Mouse (Mus musculus) MEL (cell line): ENCODE measurements around the gene Sinhcaf. TPM values are rescaled to one million over a fixed set of nuclear protein-coding genes. Genes with fewer than 3 reads are reported as not detected.

Source experiments
- DNase-seq: peaks from one replicate; pipeline ENCODE4 v3.0.0; 2011; ENCODE audit warnings: low read depth, low spot score
- H3K27ac ChIP-seq: 2 replicates; pipeline ENCODE4 v1.5.1; 2012; ENCODE audit warnings: low read depth, mild to moderate bottlenecking, control low read depth, low read length, moderate library complexity; ENCODE audit not compliant: control insufficient read depth
- H3K27me3 ChIP-seq, 2 experiments: fragments of 150-350 bp in 1 of 2; sonication (generic) in 1 of 2; 2 replicates each; pipeline ENCODE4 v1.6.1; 2012; ENCODE audit warnings: low read length in 2 of 2, mild to moderate bottlenecking in 2 of 2, improper control_type of control experiment in 1 of 2, moderate library complexity in 1 of 2; ENCODE audit not compliant: insufficient read depth in 2 of 2, control insufficient read depth in 1 of 2
- H3K36me3 ChIP-seq, 2 experiments: 2 replicates each; pipeline ENCODE4 v1.6.1; 2012 to 2014; ENCODE audit warnings: low read length in 2 of 2, improper control_type of control experiment in 1 of 2, inconsistent platforms in 1 of 2, mild to moderate bottlenecking in 1 of 2; ENCODE audit not compliant: insufficient read depth in 2 of 2, control insufficient read depth in 1 of 2
- H3K4me1 ChIP-seq, 2 experiments: fragments of 150-350 bp in 1 of 2; sonication (generic) in 1 of 2; 2 replicates each; pipeline ENCODE4 v1.6.1; 2012; ENCODE audit warnings: low read length in 2 of 2, improper control_type of control experiment in 1 of 2, mild to moderate bottlenecking in 1 of 2; ENCODE audit not compliant: insufficient read depth in 2 of 2, control insufficient read depth in 1 of 2
- H3K4me3 ChIP-seq, 2 experiments: fragments of 150-350 bp in 1 of 2; sonication (generic) in 1 of 2; 2 replicates each; pipeline ENCODE4 v1.5.1; 2012; ENCODE audit warnings: low read depth in 2 of 2, low read length in 2 of 2, mild to moderate bottlenecking in 2 of 2, moderate library complexity in 2 of 2, control low read depth in 1 of 2, improper control_type of control experiment in 1 of 2; ENCODE audit not compliant: control insufficient read depth in 1 of 2, insufficient read depth in 1 of 2
- H3K79me2 ChIP-seq: 2 replicates; pipeline ENCODE4 v1.6.1; 2012; ENCODE audit warnings: mild to moderate bottlenecking, low read length, moderate library complexity; ENCODE audit not compliant: control insufficient read depth, poor library complexity, insufficient read depth
- H3K9ac ChIP-seq: 2 replicates; pipeline ENCODE4 v1.6.1; 2012; ENCODE audit warnings: low read depth, mild to moderate bottlenecking, control low read depth, low read length, moderate library complexity; ENCODE audit not compliant: control insufficient read depth, poor library complexity, severe bottlenecking
- H3K9me3 ChIP-seq: fragments of 150-350 bp; sonication (generic); replicated peaks from 2 replicates; pipeline ENCODE4 v1.6.1; 2012; ENCODE audit warnings: mild to moderate bottlenecking, low read length, improper control_type of control experiment, moderate library complexity; ENCODE audit not compliant: insufficient read depth
- BHLHE40 ChIP-seq: IDR thresholded peaks from 2 replicates; pipeline ENCODE4 v1.6.1; 2012; ENCODE audit warnings: low read depth, mild to moderate bottlenecking, inconsistent platforms, low read length, improper control_type of control experiment, borderline replicate concordance
- CTCF ChIP-seq, 3 experiments: IDR thresholded peaks in 2 of 3; conservative IDR thresholded peaks in 1 of 3; 2 replicates each; pipeline ENCODE4 v1.5.1; 2011 to 2012; ENCODE audit warnings: low read length in 3 of 3, low read depth in 2 of 3, mild to moderate bottlenecking in 2 of 3, improper control_type of control experiment in 1 of 3, inconsistent platforms in 1 of 3, mixed read lengths in 1 of 3, moderate library complexity in 1 of 3; ENCODE audit not compliant: control insufficient read depth in 1 of 3, insufficient read depth in 1 of 3, poor library complexity in 1 of 3, severe bottlenecking in 1 of 3
- E2F4 ChIP-seq: IDR thresholded peaks from 2 replicates; pipeline ENCODE4 v1.6.1; 2011; ENCODE audit warnings: low read depth, low read length, improper control_type of control experiment, borderline replicate concordance
- EP300 ChIP-seq, 2 experiments: IDR thresholded peaks; 2 replicates each; pipeline ENCODE4 v1.6.1; 2011; ENCODE audit warnings: improper control_type of control experiment in 2 of 2, low read length in 2 of 2, low read depth in 1 of 2, mild to moderate bottlenecking in 1 of 2
- GABPA ChIP-seq: IDR thresholded peaks from 2 replicates; pipeline ENCODE4 v1.6.1; 2012; ENCODE audit warnings: low read depth, mild to moderate bottlenecking, inconsistent platforms, low read length, improper control_type of control experiment, moderate library complexity
- KAT2A ChIP-seq: conservative IDR thresholded peaks from 2 replicates; pipeline ENCODE4 v1.6.1; 2012; ENCODE audit warnings: low read depth, low read length, improper control_type of control experiment, inconsistent platforms
- MAX ChIP-seq: IDR thresholded peaks from 2 replicates; pipeline ENCODE4 v1.6.1; 2011; ENCODE audit warnings: low read length, improper control_type of control experiment
- MXI1 ChIP-seq: IDR thresholded peaks from 2 replicates; pipeline ENCODE4 v1.6.1; 2011; ENCODE audit warnings: mild to moderate bottlenecking, low read depth, low read length, improper control_type of control experiment
- MYC ChIP-seq: IDR thresholded peaks from 2 replicates; pipeline ENCODE4 v1.6.1; 2011; ENCODE audit warnings: low read depth, mild to moderate bottlenecking, low read length, improper control_type of control experiment, moderate library complexity
- NELFE ChIP-seq: IDR thresholded peaks from 2 replicates; pipeline ENCODE4 v1.6.1; 2011; ENCODE audit warnings: low read depth, low read length, improper control_type of control experiment
- RCOR1 ChIP-seq: IDR thresholded peaks from 2 replicates; pipeline ENCODE4 v1.6.1; 2012; ENCODE audit warnings: low read depth, mild to moderate bottlenecking, inconsistent platforms, low read length, improper control_type of control experiment
- SIN3A ChIP-seq: IDR thresholded peaks from 2 replicates; pipeline ENCODE4 v1.6.1; 2012; ENCODE audit warnings: low read length, improper control_type of control experiment, inconsistent platforms
- TAL1 ChIP-seq: IDR thresholded peaks from 2 replicates; pipeline ENCODE4 v1.6.1; 2012; ENCODE audit warnings: mild to moderate bottlenecking, inconsistent platforms, low read length, moderate library complexity, mixed read lengths
- TBP ChIP-seq: IDR thresholded peaks from 2 replicates; pipeline ENCODE4 v1.8.0; 2011; ENCODE audit warnings: low read depth, low read length, improper control_type of control experiment
- TCF12 ChIP-seq: IDR thresholded peaks from 2 replicates; pipeline ENCODE4 v1.6.1; 2014; ENCODE audit warnings: low read depth, mild to moderate bottlenecking, inconsistent platforms, low read length, improper control_type of control experiment, moderate library complexity
- ZC3H11A ChIP-seq: IDR thresholded peaks from 2 replicates; pipeline ENCODE4 v1.6.1; 2012; ENCODE audit warnings: low read depth, mild to moderate bottlenecking, inconsistent platforms, low read length, improper control_type of control experiment
- ZMIZ1 ChIP-seq: IDR thresholded peaks from 2 replicates; pipeline ENCODE4 v1.6.1; 2012; ENCODE audit warnings: low read depth, mild to moderate bottlenecking, inconsistent platforms, low read length, improper control_type of control experiment, moderate library complexity
- ZNF384 ChIP-seq: IDR thresholded peaks from 2 replicates; pipeline ENCODE4 v1.6.1; 2012; ENCODE audit warnings: low read depth, mild to moderate bottlenecking, inconsistent platforms, low read length, improper control_type of control experiment
- polyA plus RNA-seq, 2 experiments: library from polyadenylated mRNA; stranded (reverse) in 1 of 2; unstranded in 1 of 2; fragments of >175 nt in 1 of 2; fragments of >200 nt in 1 of 2; gene quantifications; 2 replicates each; pipeline versions ENCODE4 v1.2.1 to v1.2.4; 2012; ENCODE audit warnings: low replicate concordance in 2 of 2, low read depth in 1 of 2; ENCODE audit not compliant: insufficient read length in 2 of 2, insufficient read depth in 1 of 2, missing spikeins in 1 of 2
- total RNA-seq: library from RNA; depleted of rRNA; stranded (reverse); fragments of 300-350 nt; gene quantifications from 2 replicates; pipeline ENCODE4 v1.2.3, GENCODE M21; 2012

Gene Sinhcaf
- total and polyA plus RNA-seq, 3 experiments, result 34.7 to 59.7 (median 54.4) TPM

DNA sequence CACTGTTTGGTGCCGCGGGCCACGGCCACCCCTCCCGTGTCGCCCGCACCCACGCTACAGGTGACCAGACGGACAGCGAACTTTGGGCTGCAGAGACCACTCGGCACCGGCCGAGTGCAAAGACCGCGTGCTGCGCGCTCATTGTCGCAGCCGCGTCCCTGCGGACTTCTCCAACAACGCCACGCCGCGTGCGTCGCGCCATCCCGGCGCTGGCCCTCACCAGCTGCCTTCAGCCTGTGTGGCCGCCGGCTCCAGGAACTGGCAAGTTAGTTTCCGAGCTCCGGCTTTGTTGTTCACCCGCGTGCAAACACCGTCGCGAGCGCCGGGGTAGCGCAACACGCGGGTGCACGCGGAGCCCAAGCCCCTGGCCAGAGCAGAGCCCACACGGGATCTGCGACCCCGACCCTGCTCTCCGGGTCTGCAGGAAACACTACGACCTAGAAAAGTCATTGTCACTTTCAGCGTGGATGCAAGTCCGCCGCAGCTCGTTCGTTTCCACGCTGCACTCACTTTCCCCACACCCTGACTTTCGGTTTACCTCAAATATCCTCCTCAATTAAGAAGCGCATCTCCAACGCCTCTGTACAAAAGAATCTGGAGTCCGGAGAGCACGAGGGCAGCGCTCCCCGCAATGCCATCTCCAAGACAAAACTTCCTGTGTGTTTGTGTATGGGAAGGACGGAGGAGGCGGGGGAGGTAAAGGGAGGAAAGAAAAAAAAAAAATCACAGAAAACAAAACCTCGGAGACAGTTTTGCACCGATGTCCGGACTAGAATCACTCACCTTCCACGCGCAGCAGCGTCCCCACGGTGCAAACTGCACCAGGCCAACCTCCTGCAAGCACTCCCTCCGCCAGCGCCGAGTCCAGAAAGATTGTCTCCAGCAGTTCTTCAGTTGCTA, 508 bp downstream of the Sinhcaf start:
- peaks cover 42% of the 10 kb centered on the region for H3K79me2 ChIP-seq
- no peaks in the 10 kb centered on the region for H3K9me3 ChIP-seq
- H3K27ac ChIP-seq, result peak overlapping the region; percentile 79
- H3K9ac ChIP-seq, result peak overlapping the region; percentile 84
- H3K36me3 ChIP-seq, result peaks cover 3 to 20% of the 10 kb centered on the region in 2 experiments; a peak in 3 of 4 replicates
- H3K27me3 ChIP-seq, result 0 out of 4 replicates have a peak, but pooled peaks cover 0 to 1% of the 10 kb centered on the region in 2 experiments
- 0 out of 2 replicates have a peak, but pooled peaks have one; percentile 6 for TF ChIP-seq E2F4
- TF ChIP-seq TAL1, result no peak
- TF ChIP-seq MYC, result peak; percentile 58
- no peak for TF ChIP-seq KAT2A
- TF ChIP-seq SIN3A, result peak; percentile 17; the same call in 1 of the 2 replicates
- TF ChIP-seq MAX, result peak; percentile 43
- TF ChIP-seq BHLHE40, result no peak
- TF ChIP-seq CTCF (IDR thresholded peaks at IDR 0.05 in 2 of 3, conservative IDR thresholded peaks at IDR 0.05 in 1 of 3; ENCODE audit: control insufficient read depth in 1 of 3, insufficient read depth in 1 of 3, low read depth in 2 of 3, low read length in 3 of 3, poor library complexity in 1 of 3, severe bottlenecking in 1 of 3), result no peak
- peak; percentile 26; the same call in 1 of the 2 replicates for TF ChIP-seq RCOR1
- TF ChIP-seq ZMIZ1, result peak; percentile 67; the same call in 1 of the 2 replicates
- no peak for TF ChIP-seq ZC3H11A
- peak; percentile 31 for TF ChIP-seq MXI1
- no peak for TF ChIP-seq ZNF384
- peak; percentile 82; the same call in 1 of the 2 replicates for TF ChIP-seq TBP
- TF ChIP-seq EP300 (IDR thresholded peaks at IDR 0.05; ENCODE audit: low read depth in 1 of 2, low read length in 2 of 2), result no peak
- TF ChIP-seq NELFE, result no peak; the same call in 1 of the 2 replicates
- TF ChIP-seq TCF12, result 0 out of 2 replicates have a peak, but pooled peaks have one; percentile 33
- TF ChIP-seq GABPA, result no peak
- H3K4me3 ChIP-seq, result peak overlapping the region; percentile 80 to 88
- peaks cover 2 to 16% of the 10 kb centered on the region in 2 experiments; a peak in 2 of 4 replicates for H3K4me1 ChIP-seq
- DNase-seq, result peak; percentile 75
